Mouse (Mus musculus): ENCODE measurements at regions not wholly inside any gene's neighbourhood (a gene's known extent, or its start where the extent isn't known, plus 50 kb on each side); places are given as distances from the start of the nearest gene placed in this dataset.
A peak's percentile ranks its signal among the peaks of the same experiment; 100 is the strongest.

DNA sequence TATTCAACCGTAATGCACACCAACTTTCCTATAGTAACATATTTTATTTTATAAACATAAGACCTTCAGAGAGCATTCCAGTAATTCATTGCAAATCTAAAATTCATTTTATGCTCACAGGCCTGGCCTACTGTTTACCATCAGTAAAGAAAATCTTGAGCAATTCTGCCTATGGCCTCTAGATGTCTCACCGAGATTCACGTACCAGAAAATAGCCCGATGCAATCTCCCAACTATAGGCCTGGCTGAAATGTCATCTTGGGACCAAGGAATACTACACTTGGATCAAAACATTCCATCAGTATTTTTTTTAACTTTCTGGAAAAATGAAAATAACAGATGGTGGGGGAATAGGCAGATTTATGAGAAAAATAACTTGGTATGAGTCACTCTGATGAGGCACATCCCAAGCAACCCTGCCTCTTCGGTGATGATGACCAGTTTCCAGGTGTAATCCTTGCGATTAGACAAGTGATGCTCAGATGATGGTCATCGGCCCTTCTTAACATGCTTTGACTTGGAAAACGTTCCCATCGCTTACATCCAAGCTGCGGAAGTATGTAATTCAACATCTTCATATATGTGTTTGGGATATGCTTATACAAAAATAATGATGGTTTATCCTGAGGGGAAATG is 439.9 kb downstream of the Nyap2 start:
- peak; percentile 36 for DNase-seq

DNA sequence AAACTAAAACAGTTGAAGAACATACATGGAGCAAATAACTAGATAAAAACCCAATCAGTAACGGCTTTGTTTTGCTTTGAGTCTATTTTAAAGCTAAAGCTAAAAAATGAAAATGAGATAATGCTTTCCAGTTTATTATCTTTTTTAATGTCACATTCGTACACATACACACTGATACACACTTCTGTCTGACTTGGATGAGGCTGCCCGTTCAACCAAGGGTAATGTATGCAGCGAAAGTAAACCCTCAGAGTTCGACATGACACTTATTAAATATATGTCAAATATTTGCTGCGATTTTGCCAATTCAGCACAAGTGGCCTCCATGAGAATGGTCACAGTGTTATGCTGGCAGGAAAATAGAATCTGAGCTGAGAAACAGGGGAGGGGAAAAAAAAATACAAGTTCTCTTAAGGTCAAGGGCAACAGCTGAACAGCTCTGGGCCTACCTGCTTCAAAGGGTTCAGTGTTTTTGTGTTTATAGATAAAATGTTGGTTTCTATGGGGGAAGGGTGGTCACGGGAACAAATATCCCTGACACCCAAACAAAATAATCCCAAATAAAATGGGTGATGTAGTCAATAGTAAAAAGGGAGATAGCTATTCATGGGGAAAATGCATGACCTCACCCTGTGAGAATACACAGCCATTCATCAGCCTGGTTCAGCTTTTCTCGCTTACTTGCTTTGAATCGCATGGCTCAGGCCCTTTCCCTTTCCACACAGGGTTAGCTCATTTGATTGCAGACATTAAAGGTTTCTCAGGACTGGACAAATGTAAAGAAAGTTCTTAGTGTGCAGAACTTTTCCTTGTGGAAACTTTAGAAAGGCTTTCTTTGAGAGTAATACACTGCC is 443.9 kb downstream of the Nyap2 start:
- DNase-seq = no peak

DNA sequence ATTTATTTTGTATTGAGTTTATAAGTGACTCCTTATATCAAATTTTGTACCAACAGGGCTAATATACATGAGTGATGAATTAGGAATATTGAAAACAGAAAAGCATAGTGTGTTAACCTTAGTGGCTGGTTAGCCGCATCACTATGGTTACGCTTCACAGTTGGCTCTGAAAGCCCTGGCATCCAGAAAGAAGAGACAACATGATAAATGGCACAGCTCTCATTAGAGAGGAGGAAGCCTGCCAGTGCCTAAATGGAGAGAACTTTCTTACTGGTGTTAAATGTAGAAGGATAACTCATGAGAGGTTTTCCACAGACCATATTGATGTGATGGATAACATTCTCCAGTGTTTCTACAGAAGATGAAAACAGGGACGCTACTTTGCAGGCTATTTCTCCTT is 446.2 kb downstream of the Nyap2 start:
- DNase-seq = no peak

DNA sequence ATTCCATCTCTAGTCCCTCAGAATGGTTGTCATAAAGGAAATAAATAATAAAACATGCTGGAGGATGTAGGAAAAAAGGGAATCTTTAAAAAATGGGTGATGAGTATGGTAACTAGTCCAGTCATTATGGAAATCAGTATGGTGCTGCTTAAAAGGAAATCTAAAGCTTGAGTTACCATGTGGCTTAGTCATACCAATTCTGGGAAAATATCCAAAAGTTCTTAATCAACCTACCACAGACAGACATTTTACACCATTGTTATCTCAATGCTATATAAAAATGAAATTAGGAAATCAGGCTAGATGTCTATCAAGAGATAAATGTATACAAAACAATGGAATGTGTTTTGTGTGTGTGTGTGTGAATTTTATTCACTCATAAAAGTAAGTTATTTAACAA is 449.1 kb downstream of the Nyap2 start:
- DNase-seq = no peak

DNA sequence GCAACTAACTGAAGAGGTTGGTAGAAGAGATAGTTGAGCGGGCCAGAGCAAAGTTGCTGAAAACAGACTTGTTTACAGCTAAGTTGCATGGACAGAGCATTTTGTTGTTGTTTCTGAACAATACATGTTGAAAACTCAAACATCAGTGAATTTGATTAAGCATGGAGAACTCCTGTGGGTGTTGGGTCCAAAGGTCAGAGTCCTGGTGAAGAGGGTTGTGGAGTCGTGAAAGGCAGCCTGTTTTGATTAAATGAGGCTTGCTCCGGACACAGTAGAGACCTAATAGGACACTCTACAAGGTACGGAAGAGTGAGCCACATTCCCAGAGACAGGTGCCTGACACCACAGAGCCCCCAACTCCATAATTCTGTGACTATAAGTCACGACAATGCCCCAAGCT is 461.1 kb downstream of the Nyap2 start:
- DNase-seq = no peak

DNA sequence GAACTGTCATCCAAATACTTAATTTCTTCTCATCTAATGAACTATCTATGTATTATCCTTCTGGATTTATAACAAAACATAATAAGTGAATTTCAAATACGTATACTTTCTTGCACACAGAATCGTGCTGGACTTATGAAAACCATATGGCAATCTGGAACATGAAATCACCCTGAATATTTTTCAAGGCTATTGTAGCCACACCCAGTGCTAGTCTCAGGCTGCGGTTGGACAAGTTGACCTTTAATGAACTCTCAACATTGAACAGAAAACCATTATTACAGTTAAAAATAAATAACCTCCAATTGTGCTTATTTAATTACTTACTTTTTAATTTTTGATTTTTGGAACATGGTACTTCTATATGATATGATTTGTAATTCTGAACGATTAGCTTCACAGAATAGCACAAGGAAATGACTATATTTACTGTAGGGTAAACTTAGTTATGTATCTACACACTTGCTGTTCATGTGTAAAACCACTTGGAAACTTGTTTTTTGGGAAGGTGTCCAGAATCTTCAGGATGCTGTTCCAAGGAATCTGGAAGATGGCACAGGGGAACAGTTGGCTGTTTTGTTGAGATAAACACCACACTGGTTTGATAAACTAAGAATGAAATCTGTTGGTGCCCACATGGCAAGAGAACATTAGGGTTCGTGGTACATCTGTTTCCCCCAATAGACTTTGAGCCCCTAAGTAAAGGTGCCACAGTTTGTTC is 463.0 kb downstream of the Nyap2 start:
- DNase-seq = no peak

DNA sequence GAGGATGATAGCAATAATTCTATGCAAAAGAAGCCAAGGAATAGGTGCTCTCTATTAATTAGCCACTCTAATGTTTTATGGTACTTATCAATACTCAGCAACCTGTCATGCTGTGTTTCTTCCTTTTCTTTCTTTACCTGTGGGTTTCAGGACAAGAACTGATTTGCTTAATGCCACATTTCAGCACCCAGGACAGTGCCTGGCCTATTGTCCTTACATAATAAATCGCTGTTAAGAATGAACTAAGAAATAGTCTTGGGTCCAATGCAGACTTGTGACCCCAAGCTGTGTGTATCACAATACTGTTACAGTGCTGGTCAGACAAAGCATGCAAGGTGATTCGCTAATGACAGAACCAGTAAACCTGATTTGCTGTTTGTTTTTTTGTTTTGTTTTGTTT is 472.2 kb downstream of the Nyap2 start:
- no peak for DNase-seq

DNA sequence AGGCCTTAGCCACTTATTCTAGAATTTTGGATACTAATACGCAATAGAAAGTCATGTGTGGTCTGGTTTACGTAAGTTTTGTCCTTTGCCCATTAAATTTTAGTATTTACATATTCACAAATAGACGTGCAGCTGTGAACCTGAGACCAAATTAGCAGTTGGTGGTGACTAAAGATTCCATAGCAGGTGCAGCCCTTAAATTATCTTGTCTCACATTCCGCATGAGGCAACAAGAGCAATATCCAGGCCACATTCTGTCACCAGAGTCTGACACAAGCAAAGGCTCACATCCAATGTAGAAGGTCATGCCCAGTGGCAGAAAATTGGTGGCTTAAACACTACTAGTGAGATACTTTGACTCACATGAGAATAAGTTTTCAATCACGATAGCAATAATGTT is 473.0 kb downstream of the Nyap2 start:
- DNase-seq = no peak

DNA sequence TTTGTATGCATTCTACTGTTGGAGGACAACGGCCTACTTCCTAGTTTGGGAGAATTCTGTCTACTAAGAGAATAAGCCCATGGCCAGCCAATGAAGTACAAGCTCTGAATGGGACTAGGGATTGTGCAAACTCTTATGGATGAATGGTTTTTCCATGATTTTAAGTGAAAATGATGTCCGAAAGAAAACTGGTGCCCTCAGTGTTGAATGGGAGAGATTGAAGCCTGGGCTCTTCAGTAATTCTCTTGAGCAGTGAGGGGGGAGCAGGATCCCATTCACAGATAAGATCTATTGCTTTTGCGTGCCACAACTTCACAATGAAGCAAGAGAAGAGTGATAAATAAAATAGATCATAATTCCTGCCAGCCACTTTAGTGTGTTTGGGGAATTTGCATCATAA is 476.0 kb downstream of the Nyap2 start:
- no peak for DNase-seq

DNA sequence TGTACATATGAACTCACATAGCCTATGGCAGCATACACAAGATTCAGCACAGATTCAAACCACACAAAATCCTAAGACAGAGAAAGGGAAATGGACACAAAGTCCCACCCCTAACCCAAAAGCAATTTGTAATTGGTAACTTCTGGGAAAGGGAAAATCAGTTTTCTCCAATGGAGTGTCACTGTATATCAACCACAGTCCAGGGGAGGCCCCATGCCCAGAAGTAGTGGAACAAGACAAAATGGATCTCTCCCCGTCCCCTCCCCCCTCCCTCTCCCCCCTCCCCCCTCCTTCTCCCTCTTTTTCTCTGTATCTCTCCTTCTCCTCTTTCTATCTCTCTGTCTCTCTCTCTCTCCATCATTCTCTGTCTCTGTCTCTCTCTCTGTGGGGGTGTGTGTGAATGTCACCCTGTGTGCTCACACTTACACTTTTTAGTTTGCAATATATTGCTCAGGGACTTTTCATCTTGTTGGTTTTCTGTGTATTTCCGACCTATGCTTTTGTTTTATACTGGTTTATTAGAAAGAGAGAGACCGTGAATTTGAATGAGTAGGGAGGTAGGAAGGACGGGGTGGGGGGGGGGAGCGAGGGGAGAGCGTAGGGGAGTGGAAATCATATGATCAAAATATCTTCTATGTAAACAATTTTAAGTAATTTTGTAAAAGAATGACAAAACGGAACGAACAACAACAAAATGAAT is 500.4 kb downstream of the Nyap2 start:
- DNase-seq = no peak

DNA sequence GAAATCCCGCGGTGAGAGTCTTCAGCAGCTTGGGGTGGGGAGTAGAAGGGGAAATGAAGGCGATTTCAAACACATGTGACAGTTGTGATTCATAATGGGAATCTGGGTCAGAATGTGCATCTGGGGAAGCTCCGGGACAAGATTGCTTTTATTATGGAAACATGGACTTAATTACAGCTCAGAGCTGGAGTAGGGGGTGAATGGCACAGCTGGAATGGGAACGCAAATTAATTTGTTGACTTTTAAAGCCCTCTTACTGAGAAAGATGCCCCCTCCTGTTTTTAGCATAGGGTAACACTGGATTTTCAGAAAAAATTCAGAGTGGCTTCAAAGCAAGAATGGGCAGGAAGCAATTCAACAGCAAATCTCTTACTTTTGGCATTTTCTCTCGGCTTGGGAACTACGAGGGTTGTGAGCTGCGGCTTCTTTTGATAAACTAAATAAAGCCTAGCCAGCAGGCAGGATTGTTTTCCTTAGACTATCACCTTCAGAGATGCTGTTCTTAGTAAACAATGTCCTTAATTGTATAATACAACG is 501.0 kb downstream of the Nyap2 start:
- DNase-seq = no peak

DNA sequence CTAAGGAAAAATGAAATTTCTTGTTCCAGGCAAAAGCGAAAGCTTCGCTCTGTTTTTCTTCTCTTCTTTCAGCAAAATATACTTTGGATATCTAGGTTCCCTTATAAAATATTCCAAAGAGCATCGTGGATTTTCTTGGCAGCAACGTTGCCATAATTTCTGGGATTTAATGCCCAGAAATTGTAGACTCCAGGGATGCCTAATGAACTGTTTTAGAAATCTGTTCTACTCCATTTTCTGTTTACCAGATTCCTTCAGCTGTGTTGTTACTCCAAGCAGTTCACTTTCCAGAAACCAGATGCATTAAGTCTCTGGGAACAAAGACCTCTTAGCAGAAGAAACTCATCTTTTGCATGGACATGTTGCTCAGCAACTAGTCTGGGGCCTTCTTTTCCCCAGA is 504.5 kb downstream of the Nyap2 start:
- DNase-seq = no peak

DNA sequence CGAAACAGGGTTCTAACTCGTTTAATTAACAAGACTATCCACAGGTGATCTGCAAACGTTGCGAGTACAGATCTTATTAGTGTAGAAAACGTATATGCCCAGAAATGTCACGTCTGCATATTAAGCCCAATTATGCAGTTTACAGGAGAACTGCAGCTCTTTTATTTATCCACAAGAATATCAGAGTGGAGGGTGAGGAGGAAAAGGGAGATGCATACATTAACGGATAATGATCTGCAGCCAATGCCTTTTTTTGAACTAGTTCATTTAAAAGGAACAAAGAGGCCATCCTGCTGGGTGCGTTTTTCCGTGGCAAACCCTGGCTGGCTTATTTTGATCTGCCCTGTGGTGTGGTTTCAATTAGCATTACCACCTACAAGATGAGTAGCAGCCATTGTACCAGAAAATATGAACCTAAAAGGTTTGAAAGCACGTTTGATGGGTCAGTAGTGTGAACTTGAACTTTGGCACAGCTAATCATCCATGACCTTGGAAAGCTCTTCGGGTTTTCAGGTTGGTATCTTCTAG is 511.1 kb downstream of the Nyap2 start:
- DNase-seq = no peak

DNA sequence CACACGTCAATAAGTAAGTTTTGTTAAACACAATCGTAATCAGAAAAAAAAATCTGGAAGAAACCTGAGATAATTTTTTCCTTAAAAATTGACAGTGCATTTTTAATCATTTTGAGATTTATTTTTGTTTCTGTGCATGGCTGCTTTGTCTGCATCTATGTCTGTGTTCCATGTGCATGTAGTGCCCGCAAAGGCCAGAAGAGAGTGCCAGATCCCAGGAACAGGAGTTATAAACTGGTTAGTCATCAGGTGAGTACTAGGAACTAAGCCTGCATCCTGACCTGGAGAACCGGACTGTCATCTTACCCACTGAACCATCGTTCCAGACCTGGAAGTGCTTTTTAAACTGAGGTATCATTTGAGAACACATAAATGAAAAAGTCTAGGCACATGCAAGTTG is 514.9 kb downstream of the Nyap2 start:
- DNase-seq = no peak

DNA sequence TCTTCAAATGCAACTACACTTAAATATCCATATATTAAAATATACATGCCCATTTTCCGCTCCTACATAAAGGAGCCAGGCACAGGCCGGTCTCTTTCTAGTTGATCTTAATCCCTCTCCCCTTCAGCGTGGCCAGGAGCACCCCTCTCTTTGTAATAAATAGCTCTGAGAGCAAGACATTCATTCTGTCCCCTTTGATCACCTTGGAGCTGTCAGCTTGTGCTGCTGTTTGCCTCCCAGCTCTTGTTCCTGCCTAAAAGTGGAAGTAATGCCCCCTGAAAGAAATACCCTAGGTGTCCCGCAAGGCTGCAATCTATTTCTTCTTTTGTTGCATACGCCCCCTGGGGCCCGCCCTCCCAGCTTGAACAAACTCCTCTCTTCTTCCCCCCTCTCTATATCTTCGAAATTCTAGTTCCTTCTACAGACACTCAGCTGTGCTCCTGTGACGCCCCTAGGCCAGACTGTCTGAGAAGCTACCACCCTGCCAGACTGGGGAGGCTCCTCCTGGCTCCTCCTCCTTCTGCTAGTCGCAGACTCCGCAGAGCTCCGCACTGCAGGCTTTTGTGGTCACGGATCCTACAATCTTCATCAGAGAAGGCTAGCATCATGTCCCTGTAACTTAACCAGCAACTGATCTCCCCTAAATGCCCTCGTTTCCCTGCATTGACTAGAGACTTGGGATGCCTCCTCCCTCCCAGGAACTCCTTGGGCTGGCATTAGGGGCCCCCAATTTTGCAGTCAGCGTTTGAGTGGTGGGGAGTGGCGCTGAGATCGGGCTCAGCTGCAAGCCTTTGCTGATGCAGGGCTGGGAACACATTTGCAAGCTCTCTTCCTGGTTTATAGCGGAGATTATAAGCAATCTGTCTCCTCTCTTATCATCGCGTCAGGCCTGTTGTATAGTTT is 516.8 kb downstream of the Nyap2 start:
- DNase-seq = peak; percentile 44

DNA sequence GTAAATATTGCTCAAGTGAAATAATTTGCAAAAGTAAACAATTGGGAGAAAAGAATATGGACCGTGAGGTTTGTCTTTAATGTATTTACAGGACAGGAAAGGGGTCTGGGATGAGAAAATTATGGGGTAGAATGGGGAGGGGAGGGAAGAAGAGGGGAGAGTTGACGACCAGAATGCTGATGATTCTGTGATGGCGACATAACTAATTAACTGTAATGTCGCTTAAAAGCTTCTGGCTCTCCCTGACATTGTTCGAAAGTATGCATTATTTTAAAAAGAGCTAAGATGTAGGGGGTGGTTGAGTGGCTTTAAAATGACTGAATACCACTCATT is 517.4 kb downstream of the Nyap2 start:
- no peak for DNase-seq

DNA sequence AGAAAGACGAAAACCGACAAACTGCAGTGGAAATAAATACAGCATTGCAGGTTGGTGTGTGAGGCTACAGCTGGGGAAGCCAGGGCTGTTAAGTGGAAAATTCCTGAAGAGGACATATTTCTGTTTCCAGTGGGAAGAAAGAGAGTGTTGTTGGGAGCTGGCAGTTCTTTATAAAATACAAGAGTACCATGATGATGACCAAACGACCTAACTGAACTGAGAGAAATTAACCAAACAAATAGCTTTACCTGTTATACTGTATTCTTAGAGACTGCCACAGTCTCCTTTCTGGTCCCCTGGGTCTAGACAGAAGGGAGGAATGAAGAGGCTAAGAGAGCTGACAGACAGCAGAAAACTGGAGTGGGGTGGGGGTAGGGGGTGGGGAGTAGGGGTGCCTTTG is 517.9 kb downstream of the Nyap2 start:
- DNase-seq = no peak

DNA sequence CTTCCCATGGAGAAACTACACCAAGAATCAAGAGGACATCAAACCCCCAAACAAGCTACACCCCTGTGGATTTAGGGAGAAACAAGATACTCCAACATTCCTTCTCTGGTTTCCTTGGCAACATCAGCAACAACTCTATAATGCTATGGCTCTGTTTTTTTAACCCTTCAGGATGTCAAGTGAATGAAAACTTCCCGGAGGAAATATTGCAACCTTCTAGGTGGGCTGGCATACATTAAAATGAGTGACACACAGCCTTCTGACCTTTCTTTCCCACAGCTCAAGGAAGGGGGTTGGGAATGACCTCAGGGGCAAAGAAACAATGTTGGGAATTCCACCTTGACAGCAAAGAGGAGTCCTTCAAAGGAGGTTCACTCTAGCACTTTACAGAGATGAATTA is 532.0 kb downstream of the Nyap2 start:
- DNase-seq = no peak

DNA sequence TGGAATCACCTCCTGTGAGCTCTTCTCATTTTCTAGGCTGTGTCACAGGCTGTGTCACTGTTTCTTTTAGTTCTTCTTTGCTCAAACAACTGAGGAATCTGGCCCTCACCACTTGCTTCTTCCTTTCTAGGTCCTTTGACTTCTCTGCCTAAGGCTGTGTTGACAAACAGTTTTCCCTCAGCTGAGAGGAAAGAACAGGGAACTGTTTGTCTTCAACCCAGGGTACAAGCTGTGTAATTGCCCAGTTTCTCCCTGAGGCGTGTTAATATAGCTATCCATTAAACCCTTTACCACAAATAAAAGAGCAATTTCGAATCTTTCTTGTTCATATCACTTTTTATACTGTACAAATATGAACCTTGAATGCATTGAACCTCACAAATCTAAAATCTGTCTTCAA is 542.1 kb downstream of the Nyap2 start:
- no peak for DNase-seq

DNA sequence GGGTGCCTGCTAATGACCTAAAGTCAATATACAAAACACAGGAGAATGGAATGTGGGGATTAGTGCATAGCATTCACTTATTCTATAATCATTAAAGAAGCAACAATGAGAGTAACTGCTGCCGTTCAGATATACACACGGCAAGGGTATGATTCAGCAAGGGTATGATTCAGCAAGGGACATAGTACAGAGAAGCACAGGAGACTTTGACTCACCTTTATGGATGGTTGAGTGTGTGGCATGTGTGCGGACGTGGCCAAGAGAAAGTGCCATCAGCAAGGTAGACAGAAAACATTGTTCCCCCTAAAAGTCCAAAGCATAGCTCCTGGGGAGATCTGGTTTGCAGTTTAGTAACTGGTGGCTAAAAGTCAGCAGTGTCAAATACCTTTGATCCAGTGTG is 547.4 kb downstream of the Nyap2 start:
- peak; percentile 68 for DNase-seq

DNA sequence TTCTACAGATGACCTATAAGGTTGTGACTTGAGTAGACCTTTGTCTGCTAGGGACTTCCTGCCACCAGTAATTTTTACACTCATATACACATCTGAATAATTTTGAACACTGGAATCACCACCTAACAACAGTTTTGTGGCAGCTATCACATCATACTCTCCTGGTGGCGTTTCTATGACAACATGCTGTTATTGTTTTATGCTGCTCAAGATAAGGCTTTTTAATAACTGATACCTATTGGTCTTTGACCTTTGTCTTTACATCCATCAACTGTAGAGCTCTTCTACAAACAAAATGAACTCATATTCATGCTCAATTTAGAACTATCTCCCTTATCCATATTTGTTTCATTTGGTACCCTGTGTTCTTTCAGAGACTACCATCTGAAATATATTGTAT is 556.0 kb downstream of the Nyap2 start:
- no peak for DNase-seq

DNA sequence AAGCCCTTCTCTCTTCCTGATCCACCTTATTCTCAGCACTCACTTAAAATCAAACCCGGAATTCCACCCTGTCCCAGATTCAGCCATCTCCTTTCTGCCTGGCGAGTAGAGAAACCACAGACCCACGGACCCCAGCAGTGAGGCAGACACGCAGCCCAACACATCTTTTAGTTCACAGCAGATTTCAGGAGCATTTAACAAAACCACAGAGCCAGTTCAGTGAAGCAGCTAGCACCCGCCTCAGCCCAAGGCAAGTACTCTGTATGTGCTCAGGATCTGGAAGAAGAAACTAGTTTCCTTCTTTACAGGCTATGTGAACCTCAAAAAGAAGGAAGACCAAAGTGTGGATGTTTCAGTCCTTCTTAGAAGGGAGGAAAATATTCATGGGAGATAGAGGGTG is 560.6 kb downstream of the Nyap2 start:
- no peak for DNase-seq

Measured in kidney, postnatal 14 days (tissue).